Mouse (Mus musculus) ES-Bruce4 (cell line): Measurements from ENCODE around the gene Mcoln1.

ENCODE experiments used
- EP300 ChIP-seq: IDR thresholded peaks from 2 replicates; pipeline ENCODE4 v1.6.1; 2011; ENCODE audit warnings: low read depth, low read length; ENCODE audit not compliant: insufficient read depth
- POLR2A ChIP-seq: IDR thresholded peaks from one replicate; pipeline ENCODE4 v1.8.1; 2011; ENCODE audit warnings: low read length; ENCODE audit not compliant: insufficient read depth

GRCm38 (mm10) chr8:3540076-3540475 is 39.8 kb downstream of the Mcoln1 start:
- TF ChIP-seq POLR2A, result no peak
- TF ChIP-seq EP300, result no peak
